In genomic region chr6:88959834-88960233, GRCm38 (mm10) we compare ENCODE assay signal across 8 mouse cellular contexts.
DNase-seq lines count a peak whose midpoint lies in the region.

No protein-coding gene starts in this region.

- peak; percentile 6 for DNase-seq in thymus, postnatal 25 days
- no peak for DNase-seq in thymus, postnatal 14 days
- DNase-seq in cerebellum, adult 8-10 months = peak; percentile 53
- DNase-seq in frontal cortex, postnatal 36 days (ENCODE audit: low spot score in 2 of 2) = peak; percentile 65 to 75
- DNase-seq in kidney, postnatal 14 days = peak; percentile 52
- DNase-seq in lung, postnatal 14 days = peak; percentile 79
- peak; percentile 86 to 88 for DNase-seq in right cerebral cortex, postnatal 10 days (ENCODE audit: low spot score in 2 of 2)
- no peak for DNase-seq in c-Kit-positive CD71-positive TER-119-positive erythroid progenitor cells, embryonic 14.5 days (ENCODE audit: low spot score)

Comparison
In these comparisons a context has a peak if more than half of its experiments do, and no peak if none do; other contexts are left out.
1. DNase-seq: peak in thymus, postnatal 25 days (single experiment), cerebellum, adult 8-10 months (single experiment), frontal cortex, postnatal 36 days (2 of 2), kidney, postnatal 14 days (single experiment), lung, postnatal 14 days (single experiment) and right cerebral cortex, postnatal 10 days (2 of 2); none in thymus, postnatal 14 days (single experiment) and c-Kit-positive CD71-positive TER-119-positive erythroid progenitor cells, embryonic 14.5 days (single experiment).